8 mouse cellular contexts compared by ENCODE assay signal in genomic region chr4:136139326-136140110, GRCm38 (mm10). TPM values are rescaled to one million over a fixed set of nuclear protein-coding genes. Genes with fewer than 3 reads are reported as not detected.
DNase-seq lines count a peak whose midpoint lies in the region; ATAC-seq and TF ChIP-seq lines count a peak whose summit lies in the region.

No protein-coding gene starts in this region.

- no peaks in the 10 kb centered on the region for H3K27me3 ChIP-seq in lung, embryonic 14.5 days (ENCODE audit: insufficient read depth, low read length)
- no peaks in the 10 kb centered on the region for H3K27me3 ChIP-seq in heart, postnatal 0 days (ENCODE audit: control insufficient read depth, insufficient read depth, low read length)
- H3K27me3 ChIP-seq in neural tube, embryonic 14.5 days (ENCODE audit: control insufficient read depth, insufficient read depth, low read length) = no peaks in the 10 kb centered on the region

- H3K4me2 ChIP-seq in lung, embryonic 14.5 days = peak overlapping the region; percentile 58
- H3K4me2 ChIP-seq in heart, postnatal 0 days (ENCODE audit: low read depth, low read length) = peak overlapping the region; percentile 37; the same call in 1 of the 2 replicates
- no peak overlapping the region for H3K4me2 ChIP-seq in neural tube, embryonic 14.5 days (ENCODE audit: low read depth, low read length)

- peaks cover 55% of the 10 kb centered on the region for H3K4me1 ChIP-seq in lung, embryonic 14.5 days (ENCODE audit: insufficient read depth)
- peaks cover 31% of the 10 kb centered on the region for H3K4me1 ChIP-seq in heart, postnatal 0 days (ENCODE audit: control insufficient read depth, insufficient read depth)
- H3K4me1 ChIP-seq in neural tube, embryonic 14.5 days (ENCODE audit: control insufficient read depth, insufficient read depth, low read length) = peaks cover 32% of the 10 kb centered on the region

- no peak for TF ChIP-seq CTCF in lung, embryonic 14.5 days (IDR thresholded peaks at IDR 0.05; ENCODE audit: low read depth)
- TF ChIP-seq CTCF in heart, postnatal 0 days (IDR thresholded peaks at IDR 0.05; ENCODE audit: low read depth) = no peak

- WGBS in lung, embryonic 14.5 days = 34% methylated on average over 17 of the region's 17 CpGs
- WGBS in heart, postnatal 0 days = 44% methylated on average over 17 of the region's 17 CpGs
- 55% methylated on average over 17 of the region's 17 CpGs for WGBS in neural tube, embryonic 14.5 days

- peak overlapping the region; percentile 100 for H3K27ac ChIP-seq in lung, embryonic 14.5 days (ENCODE audit: low read depth)
- H3K27ac ChIP-seq in heart, postnatal 0 days (ENCODE audit: low read depth) = peak overlapping the region; percentile 91
- peak overlapping the region; percentile 73 for H3K27ac ChIP-seq in neural tube, embryonic 14.5 days (ENCODE audit: low read depth, low read length)

- no peak for ATAC-seq in lung, embryonic 14.5 days (ENCODE audit: insufficient read depth)
- ATAC-seq in heart, postnatal 0 days (ENCODE audit: insufficient read depth, low read depth) = no peak
- no peak for ATAC-seq in neural tube, embryonic 14.5 days (ENCODE audit: low read depth)

- no peak overlapping the region for H3K4me3 ChIP-seq in lung, embryonic 14.5 days (ENCODE audit: low read depth, low read length)
- peak overlapping the region; percentile 16; the same call in 1 of the 2 replicates for H3K4me3 ChIP-seq in heart, postnatal 0 days (ENCODE audit: low read depth, low read length)
- peak overlapping the region; percentile 25 for H3K4me3 ChIP-seq in neural tube, embryonic 14.5 days (ENCODE audit: low read depth, low read length)

- H3K9ac ChIP-seq in lung, embryonic 14.5 days = 0 out of 2 replicates have a peak overlapping the region, but pooled peaks have one; percentile 20
- no peak overlapping the region for H3K9ac ChIP-seq in heart, postnatal 0 days (replicated peaks; ENCODE audit: low read depth, low read length)
- no peak overlapping the region for H3K9ac ChIP-seq in neural tube, embryonic 14.5 days (replicated peaks; ENCODE audit: low read depth, low read length)

- no peak for TF ChIP-seq EP300 in heart, postnatal 0 days (IDR thresholded peaks at IDR 0.05; ENCODE audit: low read depth)

- H3K36me3 ChIP-seq in lung, embryonic 14.5 days (ENCODE audit: insufficient read depth) = no peaks in the 10 kb centered on the region
- H3K36me3 ChIP-seq in heart, postnatal 0 days (replicated peaks; ENCODE audit: control insufficient read depth, insufficient read depth, low read length) = no peaks in the 10 kb centered on the region
- H3K36me3 ChIP-seq in neural tube, embryonic 14.5 days (ENCODE audit: control insufficient read depth, insufficient read depth, low read length) = no peaks in the 10 kb centered on the region

- no peak for DNase-seq in lung, embryonic 14.5 days
- DNase-seq in lung, postnatal 10 days = no peak
- no peak for DNase-seq in heart, postnatal 0 days (ENCODE audit: low spot score)
- peak; percentile 54 to 56 for DNase-seq in kidney, postnatal 36 days
- no peak for DNase-seq in spleen, postnatal 14 days (ENCODE audit: low spot score in 2 of 2)
- no peak for DNase-seq in layer of hippocampus, adult 11-12 months (ENCODE audit: low spot score)
- DNase-seq in spleen, postnatal 36 days (ENCODE audit: low spot score in 2 of 2) = no peak

- H3K9me3 ChIP-seq in lung, embryonic 14.5 days (ENCODE audit: low read depth, low read length) = no peaks in the 10 kb centered on the region
- no peaks in the 10 kb centered on the region for H3K9me3 ChIP-seq in heart, postnatal 0 days (replicated peaks; ENCODE audit: control insufficient read depth, low read length)
- no peaks in the 10 kb centered on the region for H3K9me3 ChIP-seq in neural tube, embryonic 14.5 days (ENCODE audit: control insufficient read depth, low read length)

RNA-seq across cellular contexts. Expression of gene Id3, which starts 3.8 kb away (rescaled TPM):
- 469 and 477 TPM in 2 replicates for polyA plus RNA-seq in lung, embryonic 14.5 days (2014; fragmentation: Nextera tagmentation; extraction: Ambion mirVana)
- 238 and 259 TPM in 2 replicates for total RNA-seq in heart, postnatal 0 days (2014; rRNA removed; ENCODE audit: low replicate concordance)
- 169 and 188 TPM in 2 replicates for polyA plus RNA-seq in heart, postnatal 0 days (2015; fragmentation: Nextera tagmentation; extraction: Ambion mirVana)
- 156 and 196 TPM in 2 replicates for polyA plus RNA-seq in neural tube, embryonic 14.5 days (2014; fragmentation: Nextera tagmentation; extraction: Ambion mirVana)

RNA-seq across cellular contexts. Expression of gene E2f2, which starts 32.7 kb away (rescaled TPM):
- polyA plus RNA-seq in lung, embryonic 14.5 days (2014; fragmentation: Nextera tagmentation; extraction: Ambion mirVana) = 5.5 and 6.5 TPM in 2 replicates
- total RNA-seq in heart, postnatal 0 days (2014; rRNA removed; ENCODE audit: low replicate concordance) = 6.4 and 6.9 TPM in 2 replicates
- 2.4 and 2.6 TPM in 2 replicates for polyA plus RNA-seq in heart, postnatal 0 days (2015; fragmentation: Nextera tagmentation; extraction: Ambion mirVana)
- polyA plus RNA-seq in neural tube, embryonic 14.5 days (2014; fragmentation: Nextera tagmentation; extraction: Ambion mirVana) = 0.76 and 1.4 TPM in 2 replicates

Comparison
In these comparisons a context has a peak if more than half of its experiments do, and no peak if none do; other contexts are left out.
1. DNase-seq: peak in kidney, postnatal 36 days (2 of 2); none in lung, embryonic 14.5 days (single experiment), lung, postnatal 10 days (single experiment), heart, postnatal 0 days (single experiment), spleen, postnatal 14 days (0 of 2), layer of hippocampus, adult 11-12 months (single experiment) and spleen, postnatal 36 days (0 of 2).
2. Peak in every context shown above with its lines, with median percentiles within 50 percentile points of each other: H3K27ac ChIP-seq.